Mouse (Mus musculus): ENCODE measurements around the gene Ptk6. TPM values are rescaled to one million over a fixed set of nuclear protein-coding genes. Genes with fewer than 3 reads are reported as not detected.
A peak's percentile ranks its signal among the peaks of the same experiment; 100 is the strongest.

Gene Ptk6
- polyA plus RNA-seq, 1 experiment: 0.20 TPM

- TF ChIP-seq CTCF (IDR thresholded peaks at IDR 0.05; ENCODE audit: control insufficient read depth, insufficient read depth, insufficient replicate concordance, low read depth, low read length) (no peak), POLR2A (IDR thresholded peaks at IDR 0.05; ENCODE audit: control insufficient read depth, low read depth, low read length) (peak; percentile 91; the same call in 1 of the 2 replicates)
- Histone ChIP-seq H3K4me3 (ENCODE audit: control insufficient read depth, low read depth, low read length) (peak within 1 kb of the TSS; percentile 91), H3K4me1 (ENCODE audit: control insufficient read depth, insufficient read depth, low read length) (peaks cover 5% of the 10 kb centered on the region), H3K27me3 (ENCODE audit: control insufficient read depth, insufficient read depth, low read length) (no peaks in the 10 kb centered on the region), H3K36me3 (ENCODE audit: control insufficient read depth, insufficient read depth, low read length) (no peaks in the 10 kb centered on the region; the same call in 1 of the 2 replicates), H3K27ac (ENCODE audit: control insufficient read depth, insufficient read depth, low read depth, low read length) (peak within 1 kb of the TSS; percentile 96)
These were observed 17.1 kb upstream of the Ptk6 start, which contains the start of gene Fndc11 for GRCm38 (mm10) chr2:181219538-181220216. Gene Fndc11, plus strand, starts transcription at chr2:181220013.

- peak overlapping the region; percentile 91 for H3K4me3 ChIP-seq (ENCODE audit: control insufficient read depth, low read depth, low read length)
- H3K4me1 ChIP-seq (ENCODE audit: control insufficient read depth, insufficient read depth, low read length): peaks cover 5% of the 10 kb centered on the region
- H3K27me3 ChIP-seq (ENCODE audit: control insufficient read depth, insufficient read depth, low read length): no peaks in the 10 kb centered on the region
- no peaks in the 10 kb centered on the region; the same call in 1 of the 2 replicates for H3K36me3 ChIP-seq (ENCODE audit: control insufficient read depth, insufficient read depth, low read length)
- peak overlapping the region; percentile 96 for H3K27ac ChIP-seq (ENCODE audit: control insufficient read depth, insufficient read depth, low read depth, low read length)
- TF ChIP-seq CTCF (IDR thresholded peaks at IDR 0.05; ENCODE audit: control insufficient read depth, insufficient read depth, insufficient replicate concordance, low read depth, low read length): no peak
- TF ChIP-seq POLR2A (IDR thresholded peaks at IDR 0.05; ENCODE audit: control insufficient read depth, low read depth, low read length): no peak
These were observed 16.4 kb upstream of the Ptk6 start for GRCm38 (mm10) chr2:181218881-181219485.

GRCm38 (mm10) chr2:181216037-181216436, 13.4 kb upstream of the Ptk6 start:
- TF ChIP-seq POLR2A (IDR thresholded peaks at IDR 0.05; ENCODE audit: control insufficient read depth, low read depth, low read length) (no peak), CTCF (IDR thresholded peaks at IDR 0.05; ENCODE audit: control insufficient read depth, insufficient read depth, insufficient replicate concordance, low read depth, low read length) (no peak)
- Histone ChIP-seq H3K27me3 (ENCODE audit: control insufficient read depth, insufficient read depth, low read length) (no peaks in the 10 kb centered on the region), H3K27ac (ENCODE audit: control insufficient read depth, insufficient read depth, low read depth, low read length) (no peak overlapping the region), H3K36me3 (ENCODE audit: control insufficient read depth, insufficient read depth, low read length) (no peaks in the 10 kb centered on the region; the same call in 1 of the 2 replicates), H3K4me1 (ENCODE audit: control insufficient read depth, insufficient read depth, low read length) (peaks cover 22% of the 10 kb centered on the region), H3K4me3 (ENCODE audit: control insufficient read depth, low read depth, low read length) (no peak overlapping the region; the same call in 1 of the 2 replicates)

- no peaks in the 10 kb centered on the region for H3K27me3 ChIP-seq (ENCODE audit: control insufficient read depth, insufficient read depth, low read length)
- peak within 1 kb of the TSS; percentile 44 for H3K27ac ChIP-seq (ENCODE audit: control insufficient read depth, insufficient read depth, low read depth, low read length)
- H3K4me3 ChIP-seq (ENCODE audit: control insufficient read depth, low read depth, low read length): peak within 1 kb of the TSS; percentile 86
- no peaks in the 10 kb centered on the region for H3K36me3 ChIP-seq (ENCODE audit: control insufficient read depth, insufficient read depth, low read length)
- peaks cover 17% of the 10 kb centered on the region for H3K4me1 ChIP-seq (ENCODE audit: control insufficient read depth, insufficient read depth, low read length)
- TF ChIP-seq POLR2A (IDR thresholded peaks at IDR 0.05; ENCODE audit: control insufficient read depth, low read depth, low read length) (no peak), CTCF (IDR thresholded peaks at IDR 0.05; ENCODE audit: control insufficient read depth, insufficient read depth, insufficient replicate concordance, low read depth, low read length) (no peak)
These were observed 10.4 kb upstream of the Ptk6 start, which contains the start of gene Srms for GRCm38 (mm10) chr2:181213021-181213445. Gene Srms, minus strand, starts transcription at chr2:181213185.

GRCm38 (mm10) chr2:181212389-181213020, 9.9 kb upstream of the Ptk6 start:
- Histone ChIP-seq H3K36me3 (ENCODE audit: control insufficient read depth, insufficient read depth, low read length) (no peaks in the 10 kb centered on the region), H3K27ac (ENCODE audit: control insufficient read depth, insufficient read depth, low read depth, low read length) (peak overlapping the region; percentile 44), H3K4me1 (ENCODE audit: control insufficient read depth, insufficient read depth, low read length) (peaks cover 17% of the 10 kb centered on the region), H3K4me3 (ENCODE audit: control insufficient read depth, low read depth, low read length) (peak overlapping the region; percentile 86), H3K27me3 (ENCODE audit: control insufficient read depth, insufficient read depth, low read length) (no peaks in the 10 kb centered on the region)
- TF ChIP-seq POLR2A (IDR thresholded peaks at IDR 0.05; ENCODE audit: control insufficient read depth, low read depth, low read length) (no peak), CTCF (IDR thresholded peaks at IDR 0.05; ENCODE audit: control insufficient read depth, insufficient read depth, insufficient replicate concordance, low read depth, low read length) (no peak)

GRCm38 (mm10) chr2:181206118-181206517, 3.5 kb upstream of the Ptk6 start:
- Histone ChIP-seq H3K36me3 (ENCODE audit: control insufficient read depth, insufficient read depth, low read length) (no peaks in the 10 kb centered on the region), H3K27me3 (ENCODE audit: control insufficient read depth, insufficient read depth, low read length) (no peaks in the 10 kb centered on the region), H3K27ac (ENCODE audit: control insufficient read depth, insufficient read depth, low read depth, low read length) (no peak overlapping the region), H3K4me3 (ENCODE audit: control insufficient read depth, low read depth, low read length) (no peak overlapping the region), H3K4me1 (ENCODE audit: control insufficient read depth, insufficient read depth, low read length) (peaks cover 9% of the 10 kb centered on the region; the same call in 1 of the 2 replicates)
- TF ChIP-seq CTCF (IDR thresholded peaks at IDR 0.05; ENCODE audit: control insufficient read depth, insufficient read depth, insufficient replicate concordance, low read depth, low read length): no peak
- TF ChIP-seq POLR2A (IDR thresholded peaks at IDR 0.05; ENCODE audit: control insufficient read depth, low read depth, low read length): no peak

- Histone ChIP-seq H3K4me1 (ENCODE audit: control insufficient read depth, insufficient read depth, low read length) (peaks cover 9% of the 10 kb centered on the region; the same call in 1 of the 2 replicates), H3K36me3 (ENCODE audit: control insufficient read depth, insufficient read depth, low read length) (no peaks in the 10 kb centered on the region), H3K27me3 (ENCODE audit: control insufficient read depth, insufficient read depth, low read length) (no peaks in the 10 kb centered on the region), H3K4me3 (ENCODE audit: control insufficient read depth, low read depth, low read length) (no peak overlapping the region), H3K27ac (ENCODE audit: control insufficient read depth, insufficient read depth, low read depth, low read length) (no peak overlapping the region)
- no peak for TF ChIP-seq POLR2A (IDR thresholded peaks at IDR 0.05; ENCODE audit: control insufficient read depth, low read depth, low read length)
- TF ChIP-seq CTCF (IDR thresholded peaks at IDR 0.05; ENCODE audit: control insufficient read depth, insufficient read depth, insufficient replicate concordance, low read depth, low read length): no peak
These were observed 3.1 kb upstream of the Ptk6 start for GRCm38 (mm10) chr2:181205678-181206077.

Data from testis, adult 2 months (tissue).